Mouse (Mus musculus): Measurements from ENCODE around the gene Herc2. TPM values are rescaled to one million over a fixed set of nuclear protein-coding genes. Genes with fewer than 3 reads are reported as not detected.

Herc2 gene
- total and polyA plus RNA-seq, 2 experiments from 2014 or later = 38.4 to 85.4 TPM

DNA sequence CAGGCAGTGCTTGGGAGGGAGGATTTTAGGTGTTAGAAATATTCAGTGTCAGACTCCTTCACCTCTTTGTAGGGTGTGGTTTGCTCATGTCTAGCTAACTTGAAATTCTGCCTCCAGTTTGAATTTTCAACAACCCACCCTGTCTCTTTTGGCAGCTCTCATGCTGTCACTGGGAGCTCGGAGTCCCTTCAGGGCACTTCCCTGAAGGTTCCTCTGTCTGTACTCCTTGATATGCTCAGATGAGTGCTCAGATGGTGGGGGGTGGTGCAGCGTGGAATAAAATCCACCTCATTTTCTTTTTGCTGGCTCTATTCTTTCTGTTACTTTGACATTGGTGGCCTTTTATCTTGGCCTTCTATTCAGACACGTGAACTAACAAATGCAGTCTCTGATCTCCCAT, 127.4 kb downstream of the Herc2 start:
- no peaks in the 10 kb centered on the region for H3K27me3 ChIP-seq (ENCODE audit: insufficient read depth, low read length)
- H3K4me1 ChIP-seq (ENCODE audit: insufficient read depth) = no peaks in the 10 kb centered on the region
- peaks cover 35% of the 10 kb centered on the region for H3K36me3 ChIP-seq (ENCODE audit: insufficient read depth)
- H3K4me2 ChIP-seq (ENCODE audit: low read depth) = no peak overlapping the region
- no peak overlapping the region for H3K4me3 ChIP-seq (ENCODE audit: low read depth, low read length)
- WGBS = 54% methylated on average over 3 of the region's 3 CpGs
- H3K9me3 ChIP-seq (ENCODE audit: low read length) = no peaks in the 10 kb centered on the region
- H3K9ac ChIP-seq = no peak overlapping the region
- DNase-seq = no peak
- TF ChIP-seq CTCF (IDR thresholded peaks at IDR 0.05; ENCODE audit: low read depth) = no peak
- peak; percentile 54 for ATAC-seq
- H3K27ac ChIP-seq (ENCODE audit: low read depth, low read length) = no peak overlapping the region

DNA sequence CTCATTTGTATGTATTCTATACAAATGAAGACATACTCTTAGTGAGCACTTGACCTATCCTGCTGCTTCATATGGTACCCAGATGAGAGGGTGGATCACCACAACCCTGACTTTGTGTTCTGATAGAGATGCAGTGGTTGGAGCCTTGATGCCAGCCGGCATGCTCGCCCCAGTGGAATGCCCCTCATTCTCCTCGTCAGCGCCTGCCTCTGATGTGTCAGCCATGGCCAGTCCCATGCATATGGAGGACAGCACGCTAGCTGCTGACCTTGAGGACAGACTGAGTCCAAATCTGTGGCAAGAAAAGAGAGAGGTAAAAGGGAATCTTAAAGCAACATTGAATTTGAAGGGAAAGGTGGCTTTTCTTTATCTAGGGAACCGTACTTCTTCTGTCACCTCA, 141.0 kb downstream of the Herc2 start:
- Histone ChIP-seq H3K27me3 (ENCODE audit: insufficient read depth, low read length) (no peaks in the 10 kb centered on the region), H3K36me3 (ENCODE audit: insufficient read depth) (peaks cover 62% of the 10 kb centered on the region), H3K9me3 (ENCODE audit: low read length) (no peaks in the 10 kb centered on the region), H3K27ac (ENCODE audit: low read depth, low read length) (no peak overlapping the region), H3K9ac (no peak overlapping the region), H3K4me2 (ENCODE audit: low read depth) (no peak overlapping the region), H3K4me3 (ENCODE audit: low read depth, low read length) (no peak overlapping the region), H3K4me1 (ENCODE audit: insufficient read depth) (no peaks in the 10 kb centered on the region)
- DNase-seq = no peak
- ATAC-seq = no peak
- TF ChIP-seq CTCF (IDR thresholded peaks at IDR 0.05; ENCODE audit: low read depth) = no peak
- WGBS = 93% methylated on average over 6 of the region's 6 CpGs

DNA sequence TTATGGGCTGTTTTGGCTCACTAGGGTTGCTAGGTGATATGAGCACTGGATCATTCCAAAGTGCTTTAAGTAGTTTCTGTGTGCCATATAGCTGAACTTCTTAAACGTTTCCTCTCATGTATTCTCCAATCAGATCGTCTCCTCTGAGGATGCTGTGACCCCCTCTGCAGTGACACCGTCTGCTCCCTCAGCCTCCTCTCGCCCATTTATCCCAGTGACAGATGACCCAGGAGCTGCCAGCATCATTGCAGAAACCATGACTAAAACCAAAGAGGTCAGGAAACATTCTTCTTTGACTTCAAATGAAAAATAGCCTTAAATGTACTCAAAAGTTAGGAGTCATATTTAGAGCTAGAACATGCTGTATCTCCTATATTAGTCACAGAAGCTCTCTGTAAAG, 141.7 kb downstream of the Herc2 start:
- peaks cover 67% of the 10 kb centered on the region for H3K36me3 ChIP-seq (ENCODE audit: insufficient read depth)
- DNase-seq = no peak
- no peaks in the 10 kb centered on the region for H3K27me3 ChIP-seq (ENCODE audit: insufficient read depth, low read length)
- H3K27ac ChIP-seq (ENCODE audit: low read depth, low read length) = no peak overlapping the region
- no peak for TF ChIP-seq CTCF (IDR thresholded peaks at IDR 0.05; ENCODE audit: low read depth)
- H3K9ac ChIP-seq = no peak overlapping the region
- 83% methylated on average over 4 of the region's 4 CpGs for WGBS
- H3K9me3 ChIP-seq (ENCODE audit: low read length) = no peaks in the 10 kb centered on the region
- no peaks in the 10 kb centered on the region for H3K4me1 ChIP-seq (ENCODE audit: insufficient read depth)
- ATAC-seq = no peak
- H3K4me2 ChIP-seq (ENCODE audit: low read depth) = no peak overlapping the region
- no peak overlapping the region for H3K4me3 ChIP-seq (ENCODE audit: low read depth, low read length)

DNA sequence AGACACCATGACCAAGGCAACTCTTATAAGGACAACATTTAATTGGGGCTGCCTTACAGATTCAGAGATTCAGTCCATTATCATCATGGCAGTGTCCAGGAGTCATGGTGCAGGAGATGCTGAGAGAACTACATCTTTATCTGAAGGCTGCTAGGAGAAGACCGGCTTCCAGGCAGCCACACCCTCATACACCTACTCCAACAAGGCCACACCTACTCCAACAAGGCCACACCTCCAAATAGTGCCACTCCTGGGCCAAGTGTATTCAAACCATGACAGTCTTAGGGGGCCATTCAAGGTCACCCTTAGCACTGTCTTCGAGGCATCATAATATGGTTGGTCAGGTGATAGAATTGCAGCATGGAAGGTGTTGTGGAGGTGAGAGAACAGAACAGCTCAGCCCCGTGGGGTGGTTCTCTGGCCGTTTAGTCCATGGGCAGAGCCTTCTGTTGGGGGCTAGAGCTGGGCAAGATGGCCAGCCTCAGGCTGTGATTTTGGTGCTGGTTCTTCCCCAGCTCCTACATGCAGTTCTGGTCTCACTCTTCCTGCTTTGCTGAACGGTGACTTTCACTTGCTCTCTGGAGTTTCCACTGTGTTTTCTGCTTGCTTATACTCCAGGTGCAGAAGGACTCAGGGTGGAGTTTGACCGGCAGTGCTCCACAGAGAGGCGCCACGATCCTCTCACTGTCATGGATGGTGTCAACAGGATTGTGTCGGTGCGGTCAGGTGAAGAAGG, 151.7 kb downstream of the Herc2 start:
- H3K9me3 ChIP-seq (ENCODE audit: low read length) = no peaks in the 10 kb centered on the region
- no peak overlapping the region for H3K9ac ChIP-seq
- H3K27me3 ChIP-seq (ENCODE audit: insufficient read depth, low read length) = no peaks in the 10 kb centered on the region
- H3K4me1 ChIP-seq (ENCODE audit: insufficient read depth) = no peaks in the 10 kb centered on the region
- DNase-seq = no peak
- no peak for TF ChIP-seq CTCF (IDR thresholded peaks at IDR 0.05; ENCODE audit: low read depth)
- no peak overlapping the region for H3K27ac ChIP-seq (ENCODE audit: low read depth, low read length)
- no peak overlapping the region for H3K4me2 ChIP-seq (ENCODE audit: low read depth)
- H3K36me3 ChIP-seq (ENCODE audit: insufficient read depth) = peaks cover 74% of the 10 kb centered on the region
- ATAC-seq = no peak
- 99% methylated on average over 10 of the region's 10 CpGs for WGBS
- H3K4me3 ChIP-seq (ENCODE audit: low read depth, low read length) = no peak overlapping the region

DNA sequence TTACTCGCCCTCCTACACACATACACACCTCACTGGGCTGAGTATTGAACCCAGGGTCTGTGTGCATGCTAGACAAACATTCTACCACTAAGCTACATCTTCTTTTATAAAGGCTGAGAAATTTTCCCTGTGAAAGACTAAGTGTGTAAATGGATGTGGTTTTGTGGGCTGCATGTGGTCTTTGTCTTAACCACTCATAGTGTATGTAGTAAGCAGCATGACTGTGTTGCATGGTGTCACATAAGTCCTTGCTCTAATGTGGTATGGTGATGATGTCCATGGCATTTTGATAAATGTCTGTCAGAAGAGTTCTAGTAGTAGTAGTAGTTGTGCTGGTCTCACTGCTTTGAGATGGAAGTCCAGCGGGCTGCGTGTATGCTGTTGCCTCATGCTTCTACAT, 152.8 kb downstream of the Herc2 start:
- Histone ChIP-seq H3K9ac (no peak overlapping the region), H3K4me2 (ENCODE audit: low read depth) (no peak overlapping the region), H3K4me1 (ENCODE audit: insufficient read depth) (no peaks in the 10 kb centered on the region), H3K27ac (ENCODE audit: low read depth, low read length) (no peak overlapping the region), H3K9me3 (ENCODE audit: low read length) (no peaks in the 10 kb centered on the region), H3K4me3 (ENCODE audit: low read depth, low read length) (no peak overlapping the region), H3K27me3 (ENCODE audit: insufficient read depth, low read length) (no peaks in the 10 kb centered on the region), H3K36me3 (ENCODE audit: insufficient read depth) (peaks cover 71% of the 10 kb centered on the region)
- ATAC-seq (no peak), DNase-seq (no peak)
- TF ChIP-seq CTCF (IDR thresholded peaks at IDR 0.05; ENCODE audit: low read depth) = no peak
- WGBS = 97% methylated on average over 3 of the region's 3 CpGs

DNA sequence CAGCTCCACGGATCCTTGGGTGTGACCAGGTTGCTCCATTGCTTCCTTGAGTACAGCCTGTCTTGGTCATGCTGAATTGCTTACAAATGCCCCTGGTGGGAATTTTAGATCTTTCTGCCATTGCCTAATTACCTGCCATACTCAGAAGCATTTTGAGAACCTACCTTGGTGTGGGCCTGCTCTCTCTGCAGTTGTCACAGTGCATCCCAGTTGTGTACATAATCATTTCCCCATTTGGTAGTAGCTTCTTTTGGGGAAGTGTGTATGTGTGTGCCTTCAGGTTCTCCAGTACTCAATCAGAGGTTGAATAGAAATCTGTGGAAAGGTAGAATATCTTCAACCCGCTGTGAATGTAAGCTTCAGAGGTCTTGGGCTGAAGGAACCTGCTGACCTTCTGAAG, 153.3 kb downstream of the Herc2 start:
- peaks cover 68% of the 10 kb centered on the region for H3K36me3 ChIP-seq (ENCODE audit: insufficient read depth)
- no peak overlapping the region for H3K4me2 ChIP-seq (ENCODE audit: low read depth)
- no peaks in the 10 kb centered on the region for H3K27me3 ChIP-seq (ENCODE audit: insufficient read depth, low read length)
- H3K9me3 ChIP-seq (ENCODE audit: low read length) = no peaks in the 10 kb centered on the region
- TF ChIP-seq CTCF (IDR thresholded peaks at IDR 0.05; ENCODE audit: low read depth) = no peak
- H3K9ac ChIP-seq = no peak overlapping the region
- H3K4me1 ChIP-seq (ENCODE audit: insufficient read depth) = no peaks in the 10 kb centered on the region
- no peak overlapping the region for H3K4me3 ChIP-seq (ENCODE audit: low read depth, low read length)
- H3K27ac ChIP-seq (ENCODE audit: low read depth, low read length) = no peak overlapping the region
- WGBS = 97% methylated on average over 2 of the region's 2 CpGs
- no peak for DNase-seq
- no peak for ATAC-seq

DNA sequence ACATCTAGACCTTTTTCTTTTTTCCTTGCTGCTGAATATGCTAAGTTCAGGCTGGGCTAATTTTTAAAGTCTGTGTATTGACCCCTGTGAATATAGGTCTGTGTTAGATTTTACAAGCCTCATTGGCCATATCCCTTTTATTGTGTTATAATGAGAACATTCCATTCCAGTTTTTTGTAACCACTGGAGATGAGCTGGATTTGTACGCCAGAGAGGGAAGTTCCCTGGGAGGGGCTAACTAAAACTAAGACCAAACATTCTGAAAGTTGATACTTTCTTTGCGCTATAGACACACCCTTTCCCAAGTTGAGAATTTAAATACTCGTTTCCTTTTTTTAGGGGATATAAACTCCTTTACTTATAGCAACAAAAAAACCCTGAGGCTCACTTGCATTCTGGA, 154.9 kb downstream of the Herc2 start:
- Histone ChIP-seq H3K27me3 (ENCODE audit: insufficient read depth, low read length) (no peaks in the 10 kb centered on the region), H3K4me3 (ENCODE audit: low read depth, low read length) (no peak overlapping the region), H3K9me3 (ENCODE audit: low read length) (no peaks in the 10 kb centered on the region), H3K4me2 (ENCODE audit: low read depth) (no peak overlapping the region), H3K9ac (no peak overlapping the region), H3K27ac (ENCODE audit: low read depth, low read length) (no peak overlapping the region), H3K4me1 (ENCODE audit: insufficient read depth) (no peaks in the 10 kb centered on the region), H3K36me3 (ENCODE audit: insufficient read depth) (peaks cover 67% of the 10 kb centered on the region)
- 45% methylated on average over 3 of the region's 3 CpGs for WGBS
- TF ChIP-seq CTCF (IDR thresholded peaks at IDR 0.05; ENCODE audit: low read depth) = no peak
- no peak for DNase-seq
- ATAC-seq = no peak

Measured in forebrain, postnatal 0 days (tissue).